Mouse (Mus musculus) adrenal gland, adult (tissue): ENCODE measurements around the gene Fbxw4.

Source experiments
- DNase-seq, 2 experiments: peaks; one replicate each; pipeline ENCODE4 v3.0.0; 2022 to 2023; ENCODE audit warnings: low spot score in 1 of 2; ENCODE audit not compliant: inconsistent age in 2 of 2

Gene Fbxw4

GRCm38 (mm10) chr19:45544152-45544924 is 115.8 kb downstream of the Fbxw4 start:
- DNase-seq: peak; percentile 68 to 76

DNA sequence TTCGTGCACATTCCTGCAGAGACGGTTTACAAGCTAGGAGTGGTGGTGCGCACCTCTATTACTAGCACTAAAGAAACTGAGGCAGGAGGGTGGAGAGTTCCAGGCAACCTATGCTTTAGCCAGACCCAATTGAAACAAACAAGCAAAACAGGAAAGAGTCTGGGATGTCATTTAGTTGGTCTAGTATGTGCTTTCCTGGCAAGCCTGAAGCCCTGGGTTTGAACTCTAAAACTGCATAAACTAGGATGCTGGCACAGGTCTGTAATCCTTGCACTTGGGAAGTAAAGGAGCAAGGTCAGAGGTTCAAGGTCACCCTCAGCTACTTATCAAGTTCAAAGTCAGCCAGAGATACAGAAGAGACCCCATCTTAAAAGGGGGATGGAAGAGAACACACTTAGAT is 118.1 kb downstream of the Fbxw4 start:
- DNase-seq: no peak

DNA sequence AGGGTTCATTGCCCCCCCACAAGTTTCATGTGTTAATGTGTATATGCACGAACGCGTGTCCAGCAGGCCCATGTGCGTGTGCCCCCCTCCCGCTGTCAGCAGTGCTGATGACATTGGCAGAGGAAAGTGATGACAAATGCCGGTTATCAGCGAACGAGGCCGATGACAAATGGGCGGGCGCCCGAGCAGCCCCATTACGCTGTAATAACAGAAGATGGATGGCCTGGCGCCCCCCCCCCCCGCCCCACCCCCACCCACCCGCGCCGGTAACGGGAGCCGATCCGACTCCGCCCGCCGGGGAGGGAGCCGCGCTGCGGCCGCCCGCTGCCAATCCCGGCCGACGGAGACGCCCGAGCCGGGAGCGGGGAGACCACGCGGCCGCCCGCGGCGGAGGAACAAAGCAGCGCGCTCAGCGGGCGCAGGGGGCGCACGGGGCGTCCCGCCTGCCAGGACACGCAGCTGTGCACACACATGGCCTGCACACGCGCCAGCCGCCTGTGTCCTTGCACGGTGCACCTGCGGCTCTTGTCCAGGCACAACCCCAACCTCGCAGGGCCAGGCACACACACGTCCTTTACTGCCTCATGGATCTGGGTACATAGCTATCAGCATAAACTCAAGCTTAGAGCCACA is 118.6 kb downstream of the Fbxw4 start:
- DNase-seq: peak; percentile 66 to 82

GRCm38 (mm10) chr19:45540657-45541408 is 119.3 kb downstream of the Fbxw4 start:
- DNase-seq: peak in 1 of 2 experiments; percentile 57

DNA sequence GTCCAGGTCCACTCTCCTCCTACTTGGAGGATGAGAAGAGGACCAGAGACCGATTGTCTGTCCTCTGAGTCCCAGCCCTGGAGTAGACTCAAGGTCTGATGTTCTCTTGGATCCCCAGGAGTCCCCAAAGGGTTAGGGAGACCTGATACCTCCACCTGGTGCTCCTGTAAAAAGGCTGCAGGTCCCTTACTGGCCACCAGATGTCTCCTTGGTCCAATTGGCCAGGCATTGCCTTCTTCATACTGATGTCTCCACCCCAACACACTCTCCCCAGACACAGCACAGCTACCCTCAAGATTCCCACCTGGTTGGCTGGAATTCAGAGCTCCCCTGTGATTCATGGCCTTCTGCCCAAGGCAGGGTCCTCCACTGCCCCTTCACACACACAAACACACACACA is 122.6 kb downstream of the Fbxw4 start:
- DNase-seq: peak; percentile 60 to 88

DNA sequence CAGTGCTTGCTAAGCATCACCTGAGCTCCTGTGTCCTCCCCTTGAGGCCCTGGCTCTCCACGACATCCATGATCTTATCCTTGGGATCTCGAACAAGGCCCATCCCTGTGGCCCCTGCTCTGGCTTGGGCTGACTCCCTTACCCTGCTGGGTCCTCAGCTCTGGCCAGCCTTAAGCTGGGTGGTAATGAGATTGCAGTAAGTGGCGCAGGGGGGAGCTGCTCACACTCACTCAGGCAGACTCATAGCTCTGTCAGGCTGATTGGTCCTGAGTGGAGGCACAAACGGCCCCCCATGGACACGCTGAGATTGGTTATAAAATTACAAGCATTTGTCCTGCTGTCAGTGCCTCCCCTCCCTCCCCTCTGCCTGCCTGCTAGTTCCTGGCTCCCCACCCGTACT is 124.2 kb downstream of the Fbxw4 start:
- DNase-seq: peak in 1 of 2 experiments; percentile 12

DNA sequence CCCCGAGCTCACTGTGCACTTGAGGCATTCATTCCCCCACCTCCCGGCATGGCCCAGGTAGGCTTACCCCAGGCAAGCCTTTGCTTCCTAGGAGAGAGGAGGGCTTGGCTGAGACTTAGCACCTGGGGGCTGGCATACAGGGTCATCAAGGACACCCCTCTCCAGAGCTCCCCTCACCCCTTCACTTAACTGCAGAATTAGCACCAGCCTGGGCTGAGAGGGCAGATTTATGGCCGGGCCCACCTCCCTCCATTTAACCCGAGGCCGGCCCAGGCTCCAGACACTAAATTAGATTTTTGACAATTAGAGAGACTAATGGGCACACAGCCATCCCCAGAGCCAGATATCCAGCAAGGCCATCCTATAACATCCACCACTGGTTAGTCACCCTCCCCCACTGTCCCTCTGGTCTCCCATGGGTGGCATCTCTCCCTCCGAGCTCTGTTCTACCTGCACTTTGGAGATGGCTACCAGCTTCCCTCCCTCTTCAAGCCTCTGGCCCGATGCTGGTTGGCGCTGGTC is 124.8 kb downstream of the Fbxw4 start:
- peak; percentile 51 to 67 for DNase-seq

DNA sequence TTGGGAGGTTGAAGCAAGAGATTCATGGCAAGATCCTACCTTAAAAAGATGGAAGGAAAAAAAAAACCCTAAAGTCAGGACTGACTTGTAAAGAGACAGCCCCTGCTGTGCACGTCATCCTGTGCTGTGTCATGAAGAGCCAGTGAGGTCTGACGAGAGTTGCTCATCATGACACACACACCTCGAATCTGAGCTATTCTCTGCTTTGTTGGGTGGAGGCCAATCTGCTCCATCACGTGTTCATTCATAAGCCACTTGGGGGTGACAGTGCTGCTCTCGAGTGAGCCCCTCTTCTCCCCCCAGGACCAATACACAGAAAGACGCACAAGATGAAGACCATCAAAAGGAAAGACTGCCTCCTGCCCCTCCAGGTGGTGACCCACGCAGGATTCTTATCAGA is 126.5 kb downstream of the Fbxw4 start:
- peak in 1 of 2 experiments; percentile 69 for DNase-seq

GRCm38 (mm10) chr19:45531554-45531953 is 128.6 kb downstream of the Fbxw4 start:
- no peak for DNase-seq

- DNase-seq: peak; percentile 64 to 71
These were observed 129.7 kb downstream of the Fbxw4 start for GRCm38 (mm10) chr19:45530200-45530995.

DNA sequence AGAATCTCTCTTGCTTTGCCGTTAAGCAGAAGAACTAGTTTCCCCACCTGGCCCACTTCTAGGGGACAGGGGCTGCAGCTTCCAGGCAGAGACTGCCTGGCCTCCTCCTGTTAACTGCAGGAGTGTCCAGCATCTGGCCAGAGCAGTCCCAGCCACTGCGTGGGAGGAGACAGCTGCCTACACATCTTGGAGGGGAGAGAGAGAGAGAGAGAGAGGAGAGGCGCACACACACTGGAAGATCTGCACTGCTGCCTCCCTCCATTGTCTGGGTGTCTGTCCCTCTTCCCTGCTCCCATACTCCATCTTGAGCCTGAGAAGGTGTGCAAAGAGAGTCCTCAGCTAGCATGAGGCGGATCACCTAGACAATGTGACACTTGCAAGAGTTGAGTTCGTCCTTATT is 130.8 kb downstream of the Fbxw4 start:
- DNase-seq: no peak
